14 mouse cellular contexts compared by ENCODE assay signal in genomic region chr15:86367247-86367646, GRCm38 (mm10).
DNase-seq lines count a peak whose midpoint lies in the region; ATAC-seq and TF ChIP-seq lines count a peak whose summit lies in the region.
"Had no signal": no experiment of that assay in that cellular context is flagged by ENCODE, and none has a peak within 500 bp of the region (broad histone marks: within the 10 kb centered on the region; RNA-seq: fewer than 3 reads in every experiment).

No protein-coding gene starts in this region.

- TF ChIP-seq CTCF in hindbrain, postnatal 0 days (IDR thresholded peaks at IDR 0.05; ENCODE audit: low read depth), result no peak

- intact Hi-C loops in heart, postnatal 36 days (cut with DNase I), result no loop called here

- H3K4me1 ChIP-seq in midbrain, embryonic 15.5 days, result peaks cover 42% of the 10 kb centered on the region
- H3K4me1 ChIP-seq in midbrain, embryonic 14.5 days (ENCODE audit: control insufficient read depth, insufficient read depth, low read length), result peaks cover 20% of the 10 kb centered on the region
- peaks cover 39% of the 10 kb centered on the region for H3K4me1 ChIP-seq in hindbrain, postnatal 0 days (ENCODE audit: insufficient read depth, low read length)
- H3K4me1 ChIP-seq: embryonic facial prominence, embryonic 15.5 days had no signal

- H3K27me3 ChIP-seq in midbrain, embryonic 15.5 days (replicated peaks), result no peaks in the 10 kb centered on the region
- H3K27me3 ChIP-seq in midbrain, embryonic 14.5 days (ENCODE audit: control insufficient read depth, insufficient read depth, low read length), result no peaks in the 10 kb centered on the region
- no peaks in the 10 kb centered on the region for H3K27me3 ChIP-seq in hindbrain, postnatal 0 days (ENCODE audit: insufficient read depth, low read length)
- H3K27me3 ChIP-seq: embryonic facial prominence, embryonic 15.5 days; megakaryocyte, embryonic 14.5 days had no signal

- peak overlapping the region; percentile 30; the same call in 1 of the 2 replicates for H3K27ac ChIP-seq in midbrain, embryonic 15.5 days
- H3K27ac ChIP-seq in midbrain, embryonic 14.5 days (replicated peaks; ENCODE audit: low read depth, low read length), result no peak overlapping the region
- H3K27ac ChIP-seq in hindbrain, postnatal 0 days, result no peak overlapping the region
- H3K27ac ChIP-seq: embryonic facial prominence, embryonic 15.5 days had no signal

- no peak overlapping the region for H3K4me2 ChIP-seq in midbrain, embryonic 15.5 days
- H3K4me2 ChIP-seq in midbrain, embryonic 14.5 days (ENCODE audit: low read length), result no peak overlapping the region
- no peak overlapping the region for H3K4me2 ChIP-seq in hindbrain, postnatal 0 days (ENCODE audit: low read depth, low read length)
- H3K4me2 ChIP-seq: embryonic facial prominence, embryonic 15.5 days; liver, embryonic 11.5 days had no signal

- no peaks in the 10 kb centered on the region for H3K9me3 ChIP-seq in midbrain, embryonic 15.5 days
- H3K9me3 ChIP-seq in midbrain, embryonic 14.5 days (ENCODE audit: control insufficient read depth, low read length), result no peaks in the 10 kb centered on the region
- H3K9me3 ChIP-seq in hindbrain, postnatal 0 days (ENCODE audit: low read length), result no peaks in the 10 kb centered on the region
- H3K9me3 ChIP-seq: embryonic facial prominence, embryonic 15.5 days; megakaryocyte, embryonic 14.5 days had no signal

- H3K36me3 ChIP-seq in midbrain, embryonic 15.5 days (replicated peaks), result no peaks in the 10 kb centered on the region
- H3K36me3 ChIP-seq in midbrain, embryonic 14.5 days (ENCODE audit: control insufficient read depth, insufficient read depth, low read length), result no peaks in the 10 kb centered on the region
- H3K36me3 ChIP-seq in hindbrain, postnatal 0 days (ENCODE audit: insufficient read depth, low read length), result no peaks in the 10 kb centered on the region
- H3K36me3 ChIP-seq: embryonic facial prominence, embryonic 15.5 days had no signal

- ATAC-seq in midbrain, embryonic 15.5 days (replicated peaks), result no peak
- no peak for ATAC-seq in midbrain, embryonic 14.5 days (ENCODE audit: low FRiP score, low TSS enrichment)
- peak; percentile 55 for ATAC-seq in hindbrain, postnatal 0 days
- ATAC-seq: forebrain, embryonic 16.5 days had no signal

- H3K9ac ChIP-seq in midbrain, embryonic 15.5 days, result no peak overlapping the region
- no peak overlapping the region for H3K9ac ChIP-seq in midbrain, embryonic 14.5 days (replicated peaks; ENCODE audit: low read length)
- no peak overlapping the region for H3K9ac ChIP-seq in hindbrain, postnatal 0 days (replicated peaks; ENCODE audit: low read length)
- H3K9ac ChIP-seq: embryonic facial prominence, embryonic 15.5 days had no signal

- WGBS in midbrain, embryonic 15.5 days, result 68% methylated on average over 8 of the region's 8 CpGs
- WGBS in midbrain, embryonic 14.5 days, result 74% methylated on average over 8 of the region's 8 CpGs
- 33% methylated on average over 8 of the region's 8 CpGs for WGBS in hindbrain, postnatal 0 days

- H3K4me3 ChIP-seq in midbrain, embryonic 15.5 days, result no peak overlapping the region
- H3K4me3 ChIP-seq in midbrain, embryonic 14.5 days (replicated peaks; ENCODE audit: low read depth, low read length), result no peak overlapping the region
- no peak overlapping the region for H3K4me3 ChIP-seq in hindbrain, postnatal 0 days (ENCODE audit: low read length)
- H3K4me3 ChIP-seq: embryonic facial prominence, embryonic 15.5 days; megakaryocyte, embryonic 14.5 days had no signal

- DNase-seq in heart, postnatal 4 days, result peak; percentile 34
- DNase-seq in heart, postnatal 36 days, result no peak
- no peak for DNase-seq in midbrain, embryonic 14.5 days
- DNase-seq in hindbrain, postnatal 0 days (ENCODE audit: low spot score), result peak; percentile 56
- DNase-seq in lung, postnatal 10 days, result peak; percentile 56
- DNase-seq in embryo, embryonic 10 days (ENCODE audit: low spot score), result no peak
- DNase-seq in thymus, postnatal 4 days, result no peak
- DNase-seq: gastrocnemius, postnatal 10 days; kidney, adult 8-10 months had no signal

Comparison
In these comparisons a context has a peak if more than half of its experiments do, and no peak if none do; other contexts are left out.
1. DNase-seq: peak in heart, postnatal 4 days (single experiment), hindbrain, postnatal 0 days (single experiment) and lung, postnatal 10 days (single experiment); none in heart, postnatal 36 days (0 of 2), midbrain, embryonic 14.5 days (single experiment), embryo, embryonic 10 days (single experiment) and thymus, postnatal 4 days (single experiment).